Mouse (Mus musculus) ovary, adult 18-20 months (tissue): ENCODE results near the gene Sik3.

Experiments
- DNase-seq: peaks from one replicate; pipeline ENCODE4 v3.0.0; 2022; ENCODE audit warnings: low spot score, mixed read lengths

Gene Sik3

DNA sequence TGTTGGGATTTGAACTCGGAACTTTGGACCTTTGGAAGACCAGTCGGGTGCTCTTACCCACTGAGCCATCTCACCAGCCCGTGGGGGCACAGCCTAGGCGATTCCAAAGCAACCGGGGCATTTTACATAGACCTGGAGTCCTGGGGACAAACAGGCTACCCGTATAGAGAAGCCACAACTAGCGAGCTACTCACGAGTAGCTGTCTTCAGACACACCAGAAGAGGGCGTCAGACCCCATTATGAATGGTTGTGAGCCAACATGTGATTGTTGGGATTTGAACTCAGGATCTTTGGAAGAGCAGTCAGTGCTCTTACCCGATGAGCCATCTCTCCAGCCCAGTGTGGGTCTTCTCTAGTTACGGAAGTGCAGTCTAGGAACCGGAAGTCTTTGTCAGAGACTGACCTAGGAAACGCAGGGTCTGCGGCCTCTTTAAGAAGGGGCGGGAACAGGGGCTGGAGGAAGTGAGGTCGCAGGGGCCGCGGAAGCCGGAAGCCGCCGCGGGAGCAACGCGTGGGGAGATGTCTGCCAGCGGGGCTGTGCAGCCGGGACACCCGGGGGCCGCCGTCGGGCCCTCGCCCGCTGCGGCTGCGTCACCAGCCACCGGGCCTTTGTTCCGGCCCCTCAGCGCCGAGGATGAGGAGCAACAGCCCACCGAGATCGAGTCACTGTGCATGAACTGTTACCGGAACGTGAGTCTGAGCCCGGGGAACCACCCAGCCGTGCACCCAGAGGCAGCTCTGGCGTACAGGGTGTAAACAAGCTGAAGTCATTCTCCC is 260.2 kb downstream of the Sik3 start, which contains the start of gene Zpr1:
Zpr1 (plus strand) TSS at position 388 of the 778 bp plus-strand sequence.
- DNase-seq, result peak; percentile 82
